Mouse (Mus musculus) CD4-positive, CD25-positive, alpha-beta regulatory T cell, adult 4 months (primary cell): Measurements from ENCODE around the gene Fbxw8. TPM values are rescaled to one million over a fixed set of nuclear protein-coding genes. Genes with fewer than 3 reads are reported as not detected.
A peak's percentile ranks its signal among the peaks of the same experiment; 100 is the strongest.

ENCODE experiments used
- ATAC-seq: one replicate; pipeline ENCODE4 v1.8.0; 2017
- polyA plus RNA-seq, 2 experiments: library from polyadenylated mRNA; unstranded; fragments of 100-300 nt; shearing (Covaris generic); gene quantifications; one replicate each; pipeline ENCODE4 v1.2.1; 2017

The Fbxw8 gene
- polyA plus RNA-seq, 2 experiments from 2014 or later: 3.1 to 3.3 TPM

- ATAC-seq: peak; percentile 73
Measured at GRCm38 (mm10) chr5:118037798-118038484, 117.3 kb downstream of the Fbxw8 start.

- peak; percentile 69 for ATAC-seq
Measured at GRCm38 (mm10) chr5:118036888-118037797, 118.1 kb downstream of the Fbxw8 start.

GRCm38 (mm10) chr5:118035786-118036185 lies 119.5 kb downstream of the Fbxw8 start:
- ATAC-seq: no peak

GRCm38 (mm10) chr5:118034632-118035031 lies 120.6 kb downstream of the Fbxw8 start:
- no peak for ATAC-seq

- no peak for ATAC-seq
Measured at GRCm38 (mm10) chr5:118033740-118034139, 121.5 kb downstream of the Fbxw8 start.

- ATAC-seq: no peak
Measured at GRCm38 (mm10) chr5:118033328-118033727, 121.9 kb downstream of the Fbxw8 start.

GRCm38 (mm10) chr5:118031508-118031907 lies 123.8 kb downstream of the Fbxw8 start:
- ATAC-seq: no peak

GRCm38 (mm10) chr5:118031059-118031458 lies 124.2 kb downstream of the Fbxw8 start:
- ATAC-seq: no peak

GRCm38 (mm10) chr5:118030022-118030675 lies 125.1 kb downstream of the Fbxw8 start:
- no peak for ATAC-seq

- ATAC-seq: peak; percentile 83
Measured at GRCm38 (mm10) chr5:118029420-118029819, 125.8 kb downstream of the Fbxw8 start.

- ATAC-seq: peak; percentile 38
Measured at GRCm38 (mm10) chr5:118029035-118029408, 126.2 kb downstream of the Fbxw8 start.

- ATAC-seq: peak; percentile 49
Measured at GRCm38 (mm10) chr5:118028191-118029034, 126.9 kb downstream of the Fbxw8 start.

GRCm38 (mm10) chr5:118027698-118028190 lies 127.5 kb downstream of the Fbxw8 start, which contains the start of gene Tesc:
Tesc (plus strand) TSS chr5:118027743.
- ATAC-seq: peak; percentile 7

GRCm38 (mm10) chr5:118027101-118027697 lies 128.1 kb downstream of the Fbxw8 start:
- ATAC-seq: no peak

- ATAC-seq: no peak
Measured at GRCm38 (mm10) chr5:118026343-118026742, 128.9 kb downstream of the Fbxw8 start.

GRCm38 (mm10) chr5:118025880-118026279 lies 129.4 kb downstream of the Fbxw8 start:
- ATAC-seq: no peak

- ATAC-seq: no peak
Measured at GRCm38 (mm10) chr5:118023053-118023452, 132.2 kb downstream of the Fbxw8 start.

- ATAC-seq: no peak
Measured at GRCm38 (mm10) chr5:118019905-118020304, 135.4 kb downstream of the Fbxw8 start.

- no peak for ATAC-seq
Measured at GRCm38 (mm10) chr5:118017527-118017926, 137.7 kb downstream of the Fbxw8 start.

- ATAC-seq: no peak
Measured at GRCm38 (mm10) chr5:118015669-118016068, 139.6 kb downstream of the Fbxw8 start.

- ATAC-seq: no peak
Measured at GRCm38 (mm10) chr5:118015028-118015427, 140.2 kb downstream of the Fbxw8 start.
